Mouse (Mus musculus) heart, postnatal 10 days (tissue): ENCODE results near the gene Cnpy3. TPM values are rescaled to one million over a fixed set of nuclear protein-coding genes. Genes with fewer than 3 reads are reported as not detected.
"Not testable (repeated sequence)": the region's sequence is repeated elsewhere in the genome, so short reads cannot be mapped to it uniquely, and the experiment has no call there.

ENCODE experiments used
- DNase-seq, 2 experiments: peaks; one replicate each; pipeline ENCODE4 v3.0.0; 2021
- intact Hi-C: fragments of 180-260 bp; cut with DNase I; formaldehyde crosslinking; loops from one replicate; pipeline ENCODE4 v1.15.1; 2025
- total RNA-seq, 2 experiments: library from RNA; stranded (reverse); gene quantifications; 2 replicates each; pipeline ENCODE4 v1.2.3; 2021

Cnpy3 gene
- total RNA-seq, 2 experiments from 2014 or later: 23.9 to 25.8 TPM

GRCm38 (mm10) chr17:46767868-46768267 is 15.9 kb upstream of the Cnpy3 start:
- DNase-seq: no peak
- intact Hi-C loops: no loop called here

- DNase-seq, intact Hi-C loops: not testable (repeated sequence)
These were observed 12.9 kb upstream of the Cnpy3 start for GRCm38 (mm10) chr17:46764916-46765315.

GRCm38 (mm10) chr17:46763544-46763943 is 11.5 kb upstream of the Cnpy3 start, which contains the start of gene Ptcra:
TSS of gene Ptcra (minus strand) at chr17:46763712.
- DNase-seq: no peak
- intact Hi-C loops: no loop called here

GRCm38 (mm10) chr17:46758753-46759152 is 6.7 kb upstream of the Cnpy3 start:
- no peak for DNase-seq
- intact Hi-C loops: no loop called here

- DNase-seq: no peak
- intact Hi-C loops: no loop called here
These were observed 789 bp downstream of the Cnpy3 start for GRCm38 (mm10) chr17:46751056-46751793.

GRCm38 (mm10) chr17:46750580-46750979 is 1.4 kb downstream of the Cnpy3 start:
- intact Hi-C loops: no loop called here

GRCm38 (mm10) chr17:46749282-46749681 is 2.7 kb downstream of the Cnpy3 start:
- intact Hi-C loops: no loop called here
- DNase-seq: no peak

More at GRCm38 (mm10) chr17:46750580-46750979, 1.4 kb downstream of the Cnpy3 start:
- no peak for DNase-seq

- no peak for DNase-seq
- intact Hi-C loops: no loop called here
These were observed 4.2 kb downstream of the Cnpy3 start for GRCm38 (mm10) chr17:46747806-46748205.

- DNase-seq: no peak
- intact Hi-C loops: no loop called here
These were observed 4.8 kb downstream of the Cnpy3 start for GRCm38 (mm10) chr17:46747234-46747633.

GRCm38 (mm10) chr17:46745506-46745905 is 6.5 kb downstream of the Cnpy3 start:
- intact Hi-C loops: no loop called here
- no peak for DNase-seq

GRCm38 (mm10) chr17:46742986-46743385 is 9.0 kb downstream of the Cnpy3 start:
- no peak for DNase-seq
- intact Hi-C loops: no loop called here

- no peak for DNase-seq
- intact Hi-C loops: no loop called here
These were observed 10.7 kb downstream of the Cnpy3 start for GRCm38 (mm10) chr17:46741305-46741704.

GRCm38 (mm10) chr17:46736160-46736559 is 15.9 kb downstream of the Cnpy3 start:
- intact Hi-C loops: no loop called here
- DNase-seq: peak; percentile 15 to 35

- no peak for DNase-seq
- intact Hi-C loops: no loop called here
These were observed 16.7 kb downstream of the Cnpy3 start for GRCm38 (mm10) chr17:46735287-46735686.

GRCm38 (mm10) chr17:46734055-46734454 is 18.0 kb downstream of the Cnpy3 start:
- intact Hi-C loops: no loop called here
- no peak for DNase-seq

- DNase-seq: peak in 1 of 2 experiments; percentile 30
These were observed 23.1 kb downstream of the Cnpy3 start, which contains the start of gene Gnmt for GRCm38 (mm10) chr17:46728904-46729318. TSS of gene Gnmt (minus strand) at chr17:46729168.

GRCm38 (mm10) chr17:46728496-46728895 is 23.5 kb downstream of the Cnpy3 start:
- intact Hi-C loops: loop anchor here (5.0 kb wide), 1 partner anchor 206 kb away; no protein-coding TSS in a partner anchor
- DNase-seq: no peak

More at GRCm38 (mm10) chr17:46728904-46729318, 23.1 kb downstream of the Cnpy3 start, which contains the start of gene Gnmt:
- intact Hi-C loops: loop anchor here (5.0 kb wide), 1 partner anchor 207 kb away; no protein-coding TSS in a partner anchor

- intact Hi-C loops: loop anchor here (5.0 kb wide), 1 partner anchor 206 kb away; no protein-coding TSS in a partner anchor
- DNase-seq: no peak
These were observed 24.0 kb downstream of the Cnpy3 start for GRCm38 (mm10) chr17:46728021-46728420.

GRCm38 (mm10) chr17:46727271-46727670 is 24.7 kb downstream of the Cnpy3 start:
- intact Hi-C loops: loop anchor here (5.0 kb wide), 1 partner anchor 205 kb away; no protein-coding TSS in a partner anchor
- DNase-seq: no peak

GRCm38 (mm10) chr17:46725731-46726645 is 26.0 kb downstream of the Cnpy3 start:
- DNase-seq: no peak
- intact Hi-C loops: loop anchor here (5.0 kb wide), 1 partner anchor 204 kb away; no protein-coding TSS in a partner anchor

- DNase-seq: peak; percentile 46 to 58
- intact Hi-C loops: loop anchor here (5.0 kb wide), 1 partner anchor 203 kb away; no protein-coding TSS in a partner anchor
These were observed 26.7 kb downstream of the Cnpy3 start for GRCm38 (mm10) chr17:46725273-46725672.
